Mouse (Mus musculus): ENCODE measurements around the gene Pld6. TPM values are rescaled to one million over a fixed set of nuclear protein-coding genes. Genes with fewer than 3 reads are reported as not detected.

Gene Pld6
- 1.2 and 1.5 TPM in 2 replicates for polyA plus RNA-seq (2016; fragmentation: Nextera tagmentation; extraction: Ambion mirVana)

GRCm38 (mm10) chr11:59787199-59787781 lies at the start of gene Pld6:
TSS of gene Pld6 (minus strand) at chr11:59787645.
- Histone ChIP-seq H3K4me2 (replicated peaks) (peak within 1 kb of the TSS; percentile 90), H3K4me1 (peaks cover 10% of the 10 kb centered on the region), H3K36me3 (peaks cover 13% of the 10 kb centered on the region), H3K9ac (peak within 1 kb of the TSS; percentile 44), H3K27me3 (peaks cover 17% of the 10 kb centered on the region), H3K9me3 (replicated peaks) (no peaks in the 10 kb centered on the region), H3K4me3 (peak within 1 kb of the TSS; percentile 41), H3K27ac (no peak within 1 kb of the TSS)
- WGBS: 1% methylated on average over 50 of the region's 51 CpGs
- ATAC-seq (ENCODE audit: low FRiP score): peak; percentile 68; the same call in 1 of the 2 replicates

GRCm38 (mm10) chr11:59821625-59822024 lies 34.2 kb upstream of the Pld6 start:
- Histone ChIP-seq H3K36me3 (peaks cover 96% of the 10 kb centered on the region), H3K4me1 (no peaks in the 10 kb centered on the region), H3K9me3 (replicated peaks) (no peaks in the 10 kb centered on the region), H3K27ac (no peak overlapping the region), H3K9ac (no peak overlapping the region), H3K4me3 (no peak overlapping the region), H3K4me2 (replicated peaks) (no peak overlapping the region), H3K27me3 (no peaks in the 10 kb centered on the region)
- WGBS: 90% methylated on average over 3 of the region's 3 CpGs
- no peak for ATAC-seq (ENCODE audit: low FRiP score)

- peaks cover 71% of the 10 kb centered on the region for H3K36me3 ChIP-seq
- H3K4me1 ChIP-seq: no peaks in the 10 kb centered on the region
- H3K9ac ChIP-seq: no peak overlapping the region
- 99% methylated on average over 3 of the region's 3 CpGs for WGBS
- no peaks in the 10 kb centered on the region for H3K9me3 ChIP-seq (replicated peaks)
- no peak for ATAC-seq (ENCODE audit: low FRiP score)
- no peaks in the 10 kb centered on the region for H3K27me3 ChIP-seq
- no peak overlapping the region for H3K27ac ChIP-seq
- H3K4me2 ChIP-seq (replicated peaks): no peak overlapping the region
- H3K4me3 ChIP-seq: no peak overlapping the region
Observed at GRCm38 (mm10) chr11:59817916-59818315, 30.5 kb upstream of the Pld6 start.

GRCm38 (mm10) chr11:59815482-59816065 lies 28.1 kb upstream of the Pld6 start:
- Histone ChIP-seq H3K4me3 (no peak overlapping the region), H3K27ac (no peak overlapping the region), H3K27me3 (no peaks in the 10 kb centered on the region), H3K36me3 (peaks cover 49% of the 10 kb centered on the region), H3K4me2 (replicated peaks) (no peak overlapping the region), H3K9ac (no peak overlapping the region), H3K9me3 (replicated peaks) (no peaks in the 10 kb centered on the region), H3K4me1 (no peaks in the 10 kb centered on the region)
- 87% methylated on average over 6 of the region's 6 CpGs for WGBS
- ATAC-seq (ENCODE audit: low FRiP score): no peak

GRCm38 (mm10) chr11:59814936-59815335 lies 27.5 kb upstream of the Pld6 start:
- Histone ChIP-seq H3K36me3 (peaks cover 43% of the 10 kb centered on the region), H3K9me3 (replicated peaks) (no peaks in the 10 kb centered on the region), H3K4me2 (replicated peaks) (no peak overlapping the region), H3K27ac (no peak overlapping the region), H3K4me1 (no peaks in the 10 kb centered on the region), H3K9ac (no peak overlapping the region), H3K4me3 (no peak overlapping the region), H3K27me3 (no peaks in the 10 kb centered on the region)
- no peak for ATAC-seq (ENCODE audit: low FRiP score)
- 90% methylated on average over 6 of the region's 6 CpGs for WGBS

- 78% methylated on average over 1 of the region's 1 CpGs for WGBS
- no peaks in the 10 kb centered on the region for H3K4me1 ChIP-seq
Observed at GRCm38 (mm10) chr11:59814311-59814710, 26.9 kb upstream of the Pld6 start.

GRCm38 (mm10) chr11:59813276-59813675 lies 25.8 kb upstream of the Pld6 start:
- Histone ChIP-seq H3K27ac (no peak overlapping the region), H3K4me3 (no peak overlapping the region), H3K9me3 (replicated peaks) (no peaks in the 10 kb centered on the region), H3K9ac (no peak overlapping the region), H3K36me3 (peaks cover 27% of the 10 kb centered on the region), H3K4me2 (replicated peaks) (no peak overlapping the region), H3K4me1 (peaks cover 9% of the 10 kb centered on the region), H3K27me3 (no peaks in the 10 kb centered on the region)
- 75% methylated on average over 3 of the region's 3 CpGs for WGBS
- ATAC-seq (ENCODE audit: low FRiP score): no peak

More at GRCm38 (mm10) chr11:59814311-59814710, 26.9 kb upstream of the Pld6 start:
- peaks cover 38% of the 10 kb centered on the region for H3K36me3 ChIP-seq
- H3K27me3 ChIP-seq: no peaks in the 10 kb centered on the region
- H3K27ac ChIP-seq: no peak overlapping the region
- H3K9me3 ChIP-seq (replicated peaks): no peaks in the 10 kb centered on the region
- H3K4me3 ChIP-seq: no peak overlapping the region
- H3K9ac ChIP-seq: no peak overlapping the region
- no peak for ATAC-seq (ENCODE audit: low FRiP score)
- H3K4me2 ChIP-seq (replicated peaks): no peak overlapping the region

- WGBS: 72% methylated on average over 4 of the region's 4 CpGs
- no peak for ATAC-seq (ENCODE audit: low FRiP score)
- Histone ChIP-seq H3K9ac (no peak overlapping the region), H3K27ac (no peak overlapping the region), H3K4me2 (replicated peaks) (no peak overlapping the region), H3K4me3 (no peak overlapping the region), H3K4me1 (peaks cover 9% of the 10 kb centered on the region), H3K27me3 (no peaks in the 10 kb centered on the region), H3K9me3 (replicated peaks) (no peaks in the 10 kb centered on the region), H3K36me3 (peaks cover 24% of the 10 kb centered on the region)
Observed at GRCm38 (mm10) chr11:59811211-59811610, 23.8 kb upstream of the Pld6 start.

GRCm38 (mm10) chr11:59810480-59811158 lies 23.2 kb upstream of the Pld6 start:
- Histone ChIP-seq H3K9me3 (replicated peaks) (no peaks in the 10 kb centered on the region), H3K36me3 (peaks cover 23% of the 10 kb centered on the region), H3K4me1 (peaks cover 9% of the 10 kb centered on the region), H3K4me3 (peak overlapping the region; percentile 78), H3K9ac (peak overlapping the region; percentile 85; the same call in 1 of the 2 replicates), H3K4me2 (replicated peaks) (peak overlapping the region; percentile 85), H3K27me3 (no peaks in the 10 kb centered on the region), H3K27ac (peak overlapping the region; percentile 97)
- WGBS: 65% methylated on average over 14 of the region's 14 CpGs
- no peak for ATAC-seq (ENCODE audit: low FRiP score)

- H3K36me3 ChIP-seq: peaks cover 29% of the 10 kb centered on the region
- H3K27me3 ChIP-seq: no peaks in the 10 kb centered on the region
- H3K9me3 ChIP-seq (replicated peaks): no peaks in the 10 kb centered on the region
- H3K9ac ChIP-seq: peak within 1 kb of the TSS; percentile 85
- peak within 1 kb of the TSS; percentile 85 for H3K4me2 ChIP-seq (replicated peaks)
- peaks cover 9% of the 10 kb centered on the region for H3K4me1 ChIP-seq
- H3K4me3 ChIP-seq: peak within 1 kb of the TSS; percentile 78
- ATAC-seq (ENCODE audit: low FRiP score): peak; percentile 97
- under 1% methylated on average over 52 of the region's 52 CpGs for WGBS
- peak within 1 kb of the TSS; percentile 97 for H3K27ac ChIP-seq
Observed at GRCm38 (mm10) chr11:59809670-59810474, 22.4 kb upstream of the Pld6 start, which contains the start of gene Flcn. TSS of gene Flcn (minus strand) at chr11:59810016.

GRCm38 (mm10) chr11:59809071-59809669 lies 21.7 kb upstream of the Pld6 start:
- Histone ChIP-seq H3K4me2 (replicated peaks) (peak overlapping the region; percentile 85), H3K9ac (peak overlapping the region; percentile 85), H3K27ac (peak overlapping the region; percentile 97), H3K4me3 (peak overlapping the region; percentile 78), H3K4me1 (peaks cover 9% of the 10 kb centered on the region), H3K9me3 (replicated peaks) (no peaks in the 10 kb centered on the region), H3K27me3 (no peaks in the 10 kb centered on the region), H3K36me3 (peaks cover 36% of the 10 kb centered on the region)
- 1% methylated on average over 15 of the region's 15 CpGs for WGBS
- ATAC-seq (ENCODE audit: low FRiP score): peak; percentile 55
